Mouse (Mus musculus): ENCODE results near the gene Glyat. TPM values are rescaled to one million over a fixed set of nuclear protein-coding genes. Genes with fewer than 3 reads are reported as not detected.
A peak's percentile ranks its signal among the peaks of the same experiment; 100 is the strongest.

Glyat gene
- 0.12 TPM in 1 of 2 replicates, not detected in the other for polyA plus RNA-seq (2015; fragmentation: Nextera tagmentation; extraction: Ambion mirVana)

DNA sequence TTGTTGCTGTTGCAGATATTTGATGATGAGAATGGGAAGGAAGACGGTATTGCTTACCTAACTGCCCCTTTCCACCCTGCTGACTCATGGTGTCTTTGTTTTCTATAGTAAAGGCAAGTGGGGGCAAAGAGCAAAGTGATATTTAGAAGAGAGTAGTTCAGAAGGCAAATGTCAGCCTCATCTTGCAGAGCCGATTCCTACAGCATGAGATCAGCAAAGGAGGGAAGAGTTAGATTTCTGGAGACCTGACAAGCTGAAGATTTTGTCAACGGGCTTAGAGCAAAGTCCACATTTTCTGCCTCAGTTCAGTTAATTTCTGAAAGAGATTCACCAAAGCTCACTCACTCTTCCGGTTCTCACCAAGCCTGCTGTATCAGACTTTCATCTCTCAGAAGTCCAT, at the start of gene Glyat:
Gene Glyat, plus strand, starts transcription at position 133 of the 400 bp plus-strand sequence.
- H3K9me3 ChIP-seq (replicated peaks): no peaks in the 10 kb centered on the region
- no peaks in the 10 kb centered on the region for H3K36me3 ChIP-seq
- H3K27me3 ChIP-seq: no peaks in the 10 kb centered on the region
- H3K27ac ChIP-seq (replicated peaks): no peak within 1 kb of the TSS
- 68% methylated on average over 4 of the region's 4 CpGs for WGBS
- H3K9ac ChIP-seq: no peak within 1 kb of the TSS
- no peak for ATAC-seq (ENCODE audit: insufficient number of reproducible peaks, low FRiP score, low TSS enrichment, low read depth)
- no peak within 1 kb of the TSS for H3K4me2 ChIP-seq (replicated peaks)
- H3K4me1 ChIP-seq: no peaks in the 10 kb centered on the region
- no peak within 1 kb of the TSS for H3K4me3 ChIP-seq (replicated peaks)

DNA sequence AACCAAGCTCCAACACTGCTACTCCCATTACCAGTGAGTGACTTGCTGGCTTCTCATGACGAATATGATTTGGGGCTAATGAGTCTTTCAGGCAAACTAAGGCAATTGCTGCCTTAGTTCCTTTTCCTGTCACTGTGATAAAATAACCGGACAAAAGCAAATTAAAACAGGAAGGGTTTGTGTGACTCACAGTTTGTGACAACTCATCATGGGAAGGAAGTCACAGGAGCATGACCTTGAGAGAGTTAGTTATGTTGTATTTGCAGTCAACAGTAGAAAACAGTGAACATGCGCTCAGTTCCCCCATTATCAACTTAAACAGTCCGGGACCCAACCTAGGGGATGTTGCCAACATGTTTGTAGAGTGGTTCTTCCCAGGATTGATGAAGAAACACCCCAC, 47.8 kb upstream of the Glyat start:
- Histone ChIP-seq H3K4me1 (no peaks in the 10 kb centered on the region), H3K4me3 (replicated peaks) (no peak overlapping the region), H3K9me3 (replicated peaks) (no peaks in the 10 kb centered on the region), H3K27ac (replicated peaks) (no peak overlapping the region), H3K27me3 (no peaks in the 10 kb centered on the region), H3K36me3 (no peaks in the 10 kb centered on the region), H3K9ac (no peak overlapping the region), H3K4me2 (replicated peaks) (no peak overlapping the region)
- 75% methylated on average over 4 of the region's 4 CpGs for WGBS
- no peak for ATAC-seq (ENCODE audit: insufficient number of reproducible peaks, low FRiP score, low TSS enrichment, low read depth)

DNA sequence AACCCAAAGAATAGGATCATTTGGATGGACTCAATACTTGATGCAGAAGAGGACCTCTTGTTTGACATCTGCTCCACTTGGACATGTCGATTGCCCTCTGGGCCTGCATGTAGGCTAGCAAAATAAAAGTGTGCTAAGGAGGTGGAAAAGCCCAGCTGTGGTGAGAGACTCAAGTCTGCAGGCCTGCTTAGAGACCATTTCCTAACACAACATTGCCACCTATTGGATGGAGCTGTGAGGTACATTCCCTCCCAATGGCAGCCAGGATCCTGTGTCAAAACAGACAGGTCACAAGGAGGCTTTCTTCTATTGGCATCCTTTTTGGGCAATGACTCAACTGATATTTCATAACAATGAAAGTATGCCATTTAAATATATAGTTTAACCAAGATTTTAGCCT, 41.2 kb upstream of the Glyat start:
- Histone ChIP-seq H3K27ac (replicated peaks) (no peak overlapping the region), H3K4me1 (peaks cover 5% of the 10 kb centered on the region), H3K36me3 (no peaks in the 10 kb centered on the region), H3K4me3 (replicated peaks) (no peak overlapping the region), H3K9ac (no peak overlapping the region), H3K27me3 (no peaks in the 10 kb centered on the region), H3K9me3 (replicated peaks) (no peaks in the 10 kb centered on the region), H3K4me2 (replicated peaks) (no peak overlapping the region)
- WGBS: 11% methylated on average over 1 of the region's 1 CpGs
- no peak; the same call in 1 of the 2 replicates for ATAC-seq (ENCODE audit: insufficient number of reproducible peaks, low FRiP score, low TSS enrichment, low read depth)

- peak; percentile 2; the same call in 1 of the 2 replicates for ATAC-seq (ENCODE audit: insufficient number of reproducible peaks, low FRiP score, low TSS enrichment, low read depth)
- Histone ChIP-seq H3K4me3 (replicated peaks) (peak overlapping the region; percentile 64), H3K27me3 (no peaks in the 10 kb centered on the region), H3K36me3 (no peaks in the 10 kb centered on the region), H3K4me2 (replicated peaks) (peak overlapping the region; percentile 98), H3K27ac (replicated peaks) (no peak overlapping the region), H3K4me1 (peaks cover 5% of the 10 kb centered on the region), H3K9ac (no peak overlapping the region), H3K9me3 (replicated peaks) (no peaks in the 10 kb centered on the region)
- WGBS: 53% methylated on average over 2 of the region's 2 CpGs
Observed at GRCm38 (mm10) chr19:12595135-12595529, 38.0 kb upstream of the Glyat start.

DNA sequence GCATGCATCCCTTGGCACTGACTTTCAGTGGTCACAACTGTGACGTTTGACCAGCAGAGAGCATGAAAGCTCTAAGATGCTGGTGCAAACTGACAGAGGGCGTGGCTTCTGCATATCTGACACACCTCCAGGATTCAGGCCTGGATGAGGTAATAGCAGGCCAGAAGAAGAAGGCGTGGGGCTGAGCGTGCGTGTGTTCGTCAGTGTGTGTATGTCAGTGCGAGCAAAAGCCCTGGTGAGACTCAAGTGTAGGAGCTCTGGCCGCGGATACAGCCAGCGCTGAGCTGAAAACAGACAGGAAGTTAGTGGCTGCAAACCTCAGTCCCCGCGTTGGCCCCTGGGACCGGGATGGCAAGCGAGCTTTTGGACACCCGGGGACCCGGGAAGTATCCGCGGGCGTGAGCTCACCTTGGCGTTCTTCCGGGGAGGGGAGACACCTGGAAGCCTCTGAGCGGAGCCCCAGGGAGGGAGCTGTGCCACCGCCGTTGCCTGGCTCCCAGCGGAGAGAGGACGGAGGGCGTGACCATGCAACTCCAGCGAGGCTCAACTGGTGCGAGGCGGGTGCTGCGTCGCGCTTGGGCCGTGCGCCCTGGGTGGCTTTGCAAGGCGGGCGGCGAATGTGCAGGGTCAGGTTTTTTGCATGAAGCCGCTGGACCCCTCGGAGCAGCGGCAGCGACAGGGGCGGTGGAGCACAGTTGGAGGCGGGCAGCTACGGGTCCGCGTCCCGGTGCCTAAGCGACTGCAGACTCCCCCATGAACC, 37.4 kb upstream of the Glyat start:
- peak; percentile 86 for ATAC-seq (ENCODE audit: insufficient number of reproducible peaks, low FRiP score, low TSS enrichment, low read depth)
- Histone ChIP-seq H3K36me3 (no peaks in the 10 kb centered on the region), H3K27ac (replicated peaks) (peak overlapping the region; percentile 36; the same call in 1 of the 2 replicates), H3K9me3 (replicated peaks) (no peaks in the 10 kb centered on the region), H3K4me2 (replicated peaks) (peak overlapping the region; percentile 98), H3K4me1 (peaks cover 5% of the 10 kb centered on the region), H3K27me3 (no peaks in the 10 kb centered on the region), H3K9ac (peak overlapping the region; percentile 59), H3K4me3 (replicated peaks) (peak overlapping the region; percentile 64)
- under 1% methylated on average over 49 of the region's 49 CpGs for WGBS

DNA sequence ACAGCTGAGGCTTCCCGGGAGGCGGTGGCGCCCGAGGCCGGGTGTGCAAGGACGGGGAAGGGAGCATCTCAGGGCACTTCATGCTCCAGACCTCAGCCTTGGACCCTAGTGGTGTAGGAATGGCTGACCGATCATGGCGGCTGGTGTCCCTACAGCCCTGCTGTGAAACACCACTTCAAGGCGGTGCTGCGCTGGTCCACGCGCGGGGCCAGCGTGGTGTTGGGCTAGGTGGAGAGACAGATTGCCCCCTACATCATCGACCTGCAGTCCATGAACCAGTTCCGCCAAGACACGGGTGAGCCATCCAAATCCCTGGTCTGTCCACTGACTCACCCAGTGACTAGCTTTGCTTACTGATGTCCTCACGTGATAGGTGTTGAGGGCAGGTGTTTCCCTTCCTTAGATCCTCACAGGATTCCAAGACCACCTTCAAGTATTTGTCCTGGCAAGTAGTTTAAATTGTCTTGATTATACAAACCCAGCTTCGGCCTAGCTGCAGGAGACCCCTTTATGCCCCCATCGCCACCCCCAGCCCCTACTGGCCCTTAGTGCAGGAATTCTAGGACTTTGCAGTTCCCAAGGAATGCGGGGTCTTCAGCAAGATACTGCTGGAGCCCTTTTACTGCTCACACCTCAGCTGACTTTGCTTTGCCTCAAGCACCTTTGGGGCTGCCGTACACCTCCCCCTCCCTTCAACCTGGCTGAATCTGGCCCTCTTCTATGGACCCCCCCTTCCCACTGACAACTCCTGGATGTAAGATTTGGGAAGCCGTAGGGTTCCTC, 36.6 kb upstream of the Glyat start:
- Histone ChIP-seq H3K27ac (replicated peaks) (no peak overlapping the region), H3K36me3 (no peaks in the 10 kb centered on the region), H3K9ac (peak overlapping the region; percentile 59), H3K9me3 (replicated peaks) (no peaks in the 10 kb centered on the region), H3K4me3 (replicated peaks) (peak overlapping the region; percentile 64), H3K4me2 (replicated peaks) (peak overlapping the region; percentile 98), H3K4me1 (peaks cover 5% of the 10 kb centered on the region), H3K27me3 (no peaks in the 10 kb centered on the region)
- 16% methylated on average over 23 of the region's 23 CpGs for WGBS
- peak; percentile 59 for ATAC-seq (ENCODE audit: insufficient number of reproducible peaks, low FRiP score, low TSS enrichment, low read depth)

GRCm38 (mm10) chr19:12597073-12597405, 36.1 kb upstream of the Glyat start:
- H3K4me2 ChIP-seq (replicated peaks): peak overlapping the region; percentile 98
- no peak for ATAC-seq (ENCODE audit: insufficient number of reproducible peaks, low FRiP score, low TSS enrichment, low read depth)
- peaks cover 5% of the 10 kb centered on the region for H3K4me1 ChIP-seq
- no peaks in the 10 kb centered on the region for H3K27me3 ChIP-seq
- no peak overlapping the region for H3K27ac ChIP-seq (replicated peaks)
- no peaks in the 10 kb centered on the region for H3K9me3 ChIP-seq (replicated peaks)
- H3K36me3 ChIP-seq: no peaks in the 10 kb centered on the region
- WGBS: 38% methylated on average over 3 of the region's 3 CpGs
- no peak overlapping the region for H3K9ac ChIP-seq
- H3K4me3 ChIP-seq (replicated peaks): 0 out of 2 replicates have a peak overlapping the region, but pooled peaks have one; percentile 64

- Histone ChIP-seq H3K4me3 (replicated peaks) (no peak overlapping the region), H3K9me3 (replicated peaks) (no peaks in the 10 kb centered on the region), H3K36me3 (no peaks in the 10 kb centered on the region), H3K9ac (no peak overlapping the region), H3K27me3 (no peaks in the 10 kb centered on the region), H3K4me2 (replicated peaks) (no peak overlapping the region), H3K4me1 (peaks cover 5% of the 10 kb centered on the region), H3K27ac (replicated peaks) (no peak overlapping the region)
- WGBS: 68% methylated on average over 3 of the region's 3 CpGs
- ATAC-seq (ENCODE audit: insufficient number of reproducible peaks, low FRiP score, low TSS enrichment, low read depth): no peak
Observed at GRCm38 (mm10) chr19:12598674-12599073, 34.4 kb upstream of the Glyat start.

DNA sequence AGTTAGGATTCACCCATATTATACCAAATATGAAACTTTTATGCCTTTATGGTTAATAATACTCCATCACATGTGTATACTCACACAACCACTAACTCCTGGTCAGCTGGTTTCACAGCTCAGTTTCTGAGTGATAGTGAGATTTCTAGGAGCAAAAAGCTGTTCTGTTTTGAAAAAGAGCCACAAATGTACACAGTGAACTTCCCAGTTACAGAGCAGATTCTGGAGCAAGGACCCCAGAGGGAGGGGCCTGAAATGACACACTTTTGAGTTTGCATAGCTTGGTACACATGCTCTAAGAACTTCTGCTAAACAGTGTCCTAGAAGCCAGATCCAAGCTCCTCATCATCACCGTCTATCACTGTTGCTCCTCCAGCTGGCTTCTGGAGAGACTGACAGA, 33.4 kb upstream of the Glyat start, which contains the start of gene Gm4952:
Gene Gm4952, plus strand, starts transcription at position 301 of the 400 bp plus-strand sequence.
- no peak within 1 kb of the TSS for H3K27ac ChIP-seq (replicated peaks)
- no peak within 1 kb of the TSS for H3K4me3 ChIP-seq (replicated peaks)
- WGBS: 61% methylated on average over 1 of the region's 1 CpGs
- H3K4me2 ChIP-seq (replicated peaks): no peak within 1 kb of the TSS
- no peaks in the 10 kb centered on the region for H3K36me3 ChIP-seq
- no peak within 1 kb of the TSS for H3K9ac ChIP-seq
- peaks cover 5% of the 10 kb centered on the region for H3K4me1 ChIP-seq
- ATAC-seq (ENCODE audit: insufficient number of reproducible peaks, low FRiP score, low TSS enrichment, low read depth): no peak
- H3K9me3 ChIP-seq (replicated peaks): no peaks in the 10 kb centered on the region
- H3K27me3 ChIP-seq: no peaks in the 10 kb centered on the region

- H3K4me3 ChIP-seq (replicated peaks): no peak overlapping the region
- no peaks in the 10 kb centered on the region for H3K27me3 ChIP-seq
- H3K9me3 ChIP-seq (replicated peaks): no peaks in the 10 kb centered on the region
- peaks cover 5% of the 10 kb centered on the region; the same call in 1 of the 2 replicates for H3K4me1 ChIP-seq
- no peak for ATAC-seq (ENCODE audit: insufficient number of reproducible peaks, low FRiP score, low TSS enrichment, low read depth)
- no peak overlapping the region for H3K9ac ChIP-seq
- H3K36me3 ChIP-seq: no peaks in the 10 kb centered on the region
- no peak overlapping the region for H3K4me2 ChIP-seq (replicated peaks)
- H3K27ac ChIP-seq (replicated peaks): no peak overlapping the region
- 14% methylated on average over 2 of the region's 2 CpGs for WGBS
Observed at GRCm38 (mm10) chr19:12600684-12601480, 32.2 kb upstream of the Glyat start.

- H3K27me3 ChIP-seq: no peaks in the 10 kb centered on the region
- H3K4me1 ChIP-seq: no peaks in the 10 kb centered on the region
- no peak overlapping the region for H3K4me2 ChIP-seq (replicated peaks)
- ATAC-seq (ENCODE audit: insufficient number of reproducible peaks, low FRiP score, low TSS enrichment, low read depth): no peak
- H3K9ac ChIP-seq: no peak overlapping the region
- no peaks in the 10 kb centered on the region for H3K36me3 ChIP-seq
- no peak overlapping the region for H3K4me3 ChIP-seq (replicated peaks)
- H3K27ac ChIP-seq (replicated peaks): no peak overlapping the region
- H3K9me3 ChIP-seq (replicated peaks): no peaks in the 10 kb centered on the region
Observed at GRCm38 (mm10) chr19:12608336-12608735, 24.8 kb upstream of the Glyat start.

All from embryonic facial prominence, embryonic 15.5 days (tissue).